Mouse (Mus musculus) kidney, adult 8-10 months (tissue): Measurements from ENCODE around the gene Hand2.

ENCODE experiments used
- DNase-seq, 2 experiments: peaks; one replicate each; pipeline ENCODE4 v3.0.0; 2022

The Hand2 gene

DNA sequence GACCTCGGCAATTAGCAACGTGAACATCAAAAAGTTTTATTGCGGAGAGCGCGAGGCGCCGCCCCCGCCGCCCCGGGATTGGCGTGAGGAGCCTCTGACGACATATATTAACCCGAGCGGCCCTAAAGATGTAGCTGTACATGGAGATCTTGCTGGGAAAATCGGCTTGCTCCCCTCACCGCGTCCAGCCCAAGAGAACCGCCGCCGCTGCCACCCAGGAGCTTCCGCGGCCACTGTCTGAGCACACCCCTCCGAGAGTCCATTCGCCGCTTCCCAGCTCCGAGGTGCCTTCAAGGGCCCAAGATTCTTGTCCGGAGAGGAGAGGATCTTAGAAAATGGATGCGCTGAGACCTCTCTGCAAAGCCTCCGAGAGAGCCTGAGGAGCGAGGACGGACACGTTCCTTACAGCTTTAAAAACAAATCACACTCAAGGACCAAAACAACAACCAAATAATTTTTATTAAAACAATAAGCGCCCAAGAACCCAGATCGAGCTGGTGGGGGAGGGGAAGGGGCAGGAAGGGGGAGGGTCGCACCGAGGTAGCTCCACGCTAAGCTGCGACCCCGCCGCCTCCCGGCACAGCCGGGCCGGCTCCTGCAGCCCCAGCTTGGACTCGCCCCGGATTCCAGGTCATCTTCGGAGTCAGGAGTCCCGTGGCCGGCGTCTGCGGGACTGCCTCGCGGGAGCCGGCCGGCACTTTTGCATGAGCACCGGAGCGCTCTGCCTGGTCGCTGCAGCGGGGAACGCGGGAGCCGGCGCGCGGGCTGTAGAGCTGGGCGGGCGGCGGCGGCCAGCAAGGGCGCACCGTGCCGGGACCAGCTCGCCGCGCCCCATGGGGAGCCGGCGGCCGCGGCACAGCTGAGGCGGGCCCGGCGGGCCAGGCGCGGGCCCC lies at the start of gene Hand2:
Gene Hand2 (plus strand): TSS at position 133 of the 893 bp plus-strand sequence.
- no peak for DNase-seq

DNA sequence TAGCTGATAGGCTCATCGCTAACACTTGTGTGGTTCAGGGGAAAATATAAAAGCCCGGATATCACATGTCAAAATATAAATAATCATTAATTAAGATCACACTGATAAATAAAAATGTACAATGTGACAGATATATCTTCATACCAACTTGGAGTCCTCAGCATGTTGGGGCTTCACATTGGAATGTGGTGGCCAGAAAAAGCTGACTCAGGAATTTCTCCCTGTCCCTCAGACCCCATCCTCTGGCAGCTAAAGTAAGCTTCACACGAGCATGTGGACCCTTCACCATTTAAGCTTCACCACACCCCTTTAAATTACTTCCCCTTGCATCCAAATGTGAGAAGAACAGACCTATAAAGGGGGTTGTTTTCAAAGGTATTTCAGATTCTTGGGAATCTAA lies 47.7 kb upstream of the Hand2 start:
- no peak for DNase-seq

DNA sequence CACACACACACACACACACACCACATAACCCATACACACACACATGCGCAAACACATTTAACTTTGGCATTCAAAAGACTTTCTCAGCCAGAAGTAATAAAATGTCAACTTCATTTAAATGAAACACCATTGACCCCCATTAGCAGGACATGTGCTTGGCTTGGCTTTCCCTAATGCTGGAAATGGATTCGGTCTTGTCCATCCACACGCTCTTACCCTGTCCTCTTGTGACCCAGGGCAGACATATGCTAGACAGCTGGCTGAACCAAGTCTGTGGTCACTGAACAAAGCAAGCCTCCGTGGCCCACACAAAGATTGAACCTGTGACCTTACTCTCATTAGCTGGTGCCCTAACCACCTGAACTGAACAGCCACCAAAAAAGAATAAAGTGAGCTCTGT lies 27.3 kb upstream of the Hand2 start:
- no peak for DNase-seq

DNA sequence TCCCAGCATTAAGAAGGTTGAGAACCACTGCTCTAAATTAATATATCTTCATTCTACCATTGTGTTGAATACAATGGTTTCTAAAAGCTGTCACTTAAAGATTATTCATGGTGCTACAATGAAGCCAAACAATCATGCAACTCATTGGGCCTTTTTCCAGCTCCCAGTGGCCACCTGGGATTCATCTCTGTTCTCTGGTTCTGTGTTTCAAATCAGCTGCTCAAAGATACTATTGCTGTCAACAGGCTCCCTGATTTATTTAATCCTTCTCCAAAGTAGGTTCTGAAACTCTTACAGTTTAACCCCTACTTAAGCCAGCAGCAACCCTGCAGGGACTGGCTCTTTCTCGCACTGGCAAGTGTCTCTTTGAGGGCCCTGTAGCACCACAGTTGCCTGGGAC lies 17.3 kb upstream of the Hand2 start:
- no peak for DNase-seq

DNA sequence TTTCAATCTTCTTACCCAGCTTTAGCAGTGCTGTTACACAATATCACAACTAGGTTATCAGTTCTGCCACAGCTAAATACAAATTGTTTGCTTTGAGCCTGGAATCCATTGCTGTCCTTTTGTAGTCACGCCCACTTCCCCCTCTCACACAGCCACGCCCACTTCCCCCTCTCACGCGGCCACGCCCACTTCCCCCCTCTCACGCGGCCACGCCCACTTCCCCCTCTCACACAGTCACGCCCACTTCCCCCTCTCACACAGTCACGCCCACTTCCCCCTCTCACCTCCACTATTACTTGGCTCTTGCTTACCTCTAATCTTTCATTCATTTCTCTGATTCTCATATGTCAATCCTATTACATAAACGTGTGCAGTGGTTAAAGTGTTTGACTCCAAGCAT lies 15.8 kb upstream of the Hand2 start:
- no peak for DNase-seq

DNA sequence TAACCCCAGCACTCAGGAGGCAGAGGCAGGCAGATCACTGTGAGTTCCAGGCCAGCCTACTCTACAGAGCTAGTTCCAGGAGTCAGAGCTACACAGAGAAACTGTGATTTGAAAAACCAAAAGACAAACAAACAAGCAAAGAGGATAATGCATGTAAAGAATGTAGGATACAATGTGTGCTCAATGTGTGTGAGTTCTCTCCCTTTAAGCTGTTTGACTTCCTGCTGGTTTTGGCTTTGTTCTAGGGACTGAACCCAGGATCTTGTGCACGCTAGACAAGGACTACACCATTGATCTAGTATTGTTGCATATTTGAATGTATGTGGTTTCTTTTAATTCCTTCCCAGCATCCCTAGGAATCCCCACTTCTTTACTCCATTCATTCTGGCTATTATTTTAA lies 14.3 kb upstream of the Hand2 start:
- no peak for DNase-seq

DNA sequence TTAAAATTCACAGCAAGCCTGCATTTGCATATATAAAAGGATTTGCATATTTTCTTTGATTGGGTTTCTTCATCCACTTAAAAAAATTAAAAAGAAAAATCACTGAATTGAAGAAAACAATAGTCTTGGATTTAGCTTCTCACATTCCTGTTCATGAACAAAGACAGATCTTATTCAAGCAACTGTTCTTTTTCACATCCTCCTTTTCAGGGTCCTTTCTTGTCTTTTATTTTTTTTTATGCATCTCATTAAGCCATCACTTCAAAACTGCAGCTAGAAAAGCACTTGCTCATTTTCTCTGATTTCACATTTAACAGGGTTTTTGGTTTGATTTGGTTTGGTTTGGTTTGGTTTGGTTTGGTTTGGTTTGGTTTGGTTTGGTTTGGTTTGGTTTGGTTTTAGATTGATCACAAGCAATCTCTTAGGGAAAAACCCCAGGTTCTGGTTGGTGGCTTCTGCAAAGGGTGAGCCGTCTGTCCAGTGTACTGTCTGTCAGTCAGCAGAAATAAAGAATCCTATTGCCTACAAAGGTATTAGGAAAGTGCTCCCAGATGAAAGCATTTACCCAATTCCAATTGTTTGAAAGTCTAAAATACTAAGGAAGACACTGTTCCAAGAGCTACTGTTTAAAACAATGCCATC lies 10.8 kb upstream of the Hand2 start:
- no peak for DNase-seq

DNA sequence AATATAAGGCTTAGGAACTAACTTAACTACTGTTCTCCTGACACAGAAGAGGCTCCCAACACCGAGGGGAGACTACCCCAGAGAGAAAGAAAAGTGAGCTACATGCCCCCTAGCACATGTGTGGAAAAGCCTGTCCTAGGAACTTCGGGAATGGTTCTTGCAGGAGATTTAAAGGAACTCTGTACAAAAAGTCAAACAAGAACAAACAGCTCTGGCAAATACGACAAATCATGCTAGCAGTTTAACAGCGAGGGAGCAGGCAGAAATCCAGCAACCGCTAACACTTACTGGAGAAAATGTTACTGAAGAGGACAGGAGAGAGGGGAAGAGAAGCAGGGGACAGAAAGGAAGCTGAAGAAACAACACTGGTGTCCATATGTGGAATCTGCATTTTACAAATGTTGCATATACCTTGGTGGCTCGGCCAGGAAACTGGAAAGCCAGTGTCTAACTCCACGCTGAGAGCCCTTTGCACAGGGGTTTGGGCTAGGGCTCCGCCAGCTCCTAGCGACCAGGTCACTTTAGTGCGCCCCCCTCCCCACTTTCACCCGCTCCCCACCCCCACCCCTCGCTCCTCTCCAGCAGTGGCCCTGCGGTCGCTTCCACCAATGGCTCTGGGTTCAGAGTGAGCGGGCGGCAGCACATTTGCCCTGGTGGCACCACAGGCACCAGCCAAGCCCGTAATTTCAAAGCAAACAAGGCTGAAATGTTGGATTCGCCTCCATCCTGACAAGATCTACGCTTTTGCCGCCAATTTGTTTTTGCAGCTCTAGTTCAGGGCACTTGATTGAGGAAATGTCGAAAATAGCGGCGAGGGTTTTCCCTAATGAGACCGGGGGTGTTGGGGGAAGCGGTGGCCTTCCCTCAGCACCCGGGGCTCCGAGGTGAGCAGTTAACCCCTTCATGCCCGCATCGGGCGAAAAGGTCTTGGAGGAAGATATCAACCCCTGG lies 8.5 kb upstream of the Hand2 start:
- DNase-seq = no peak

DNA sequence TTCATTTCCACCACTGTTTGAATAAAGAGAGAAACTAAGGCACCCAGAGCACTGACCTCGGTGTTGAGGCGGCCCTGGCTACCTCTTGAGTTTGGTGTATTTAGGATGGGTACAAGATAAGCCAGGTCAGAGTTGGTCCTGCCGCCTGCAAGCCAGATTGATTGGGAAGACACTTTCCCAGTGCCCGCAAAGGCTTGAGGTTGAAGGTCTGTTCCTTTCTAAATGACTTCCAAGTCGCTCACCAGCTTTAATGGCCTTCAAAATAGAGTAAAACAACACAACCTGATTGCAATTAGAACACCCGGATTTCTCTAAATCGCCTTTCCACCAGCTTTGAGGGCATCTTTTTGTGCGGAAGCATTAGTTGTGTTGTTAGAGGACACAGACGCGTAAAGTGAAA lies 7.2 kb upstream of the Hand2 start:
- no peak for DNase-seq

DNA sequence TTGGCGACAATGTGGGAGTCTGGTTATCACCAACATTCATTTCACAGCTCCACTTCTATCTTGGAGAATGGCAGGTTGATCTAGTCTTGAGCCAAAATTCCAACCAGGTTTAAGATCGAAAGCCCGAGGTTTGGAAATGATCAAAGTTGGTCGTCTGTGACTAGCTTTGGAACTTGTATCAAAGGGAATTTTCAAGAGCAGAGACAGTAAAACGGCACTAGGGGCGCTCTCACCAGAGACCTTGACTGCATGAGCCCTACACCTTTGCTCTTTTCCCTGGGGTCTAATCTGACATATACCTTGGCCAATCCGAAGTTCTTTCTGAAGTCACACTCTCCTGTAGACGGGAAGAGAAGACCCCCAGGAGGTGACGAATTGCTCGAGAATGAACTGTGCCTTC lies 6.6 kb upstream of the Hand2 start:
- DNase-seq = no peak

DNA sequence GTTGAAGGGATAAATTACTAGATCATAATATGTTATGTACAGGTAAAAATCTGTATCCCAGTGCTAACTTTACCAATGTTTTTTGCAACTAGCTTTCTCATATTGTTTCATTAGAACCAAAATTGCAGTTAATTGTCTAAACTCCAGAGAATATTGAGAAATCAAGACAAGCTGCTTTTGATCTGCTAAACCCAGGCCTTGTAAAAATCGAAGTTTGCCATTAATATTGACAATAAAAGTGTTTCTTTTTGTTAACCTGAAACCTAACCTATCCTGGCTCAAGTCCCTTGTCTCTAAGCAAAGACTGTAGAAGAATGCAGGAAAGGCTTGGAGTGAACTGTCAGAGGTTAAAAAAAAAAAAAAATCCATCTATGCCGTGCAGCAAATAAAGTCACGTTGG lies 5.3 kb upstream of the Hand2 start:
- DNase-seq = no peak

DNA sequence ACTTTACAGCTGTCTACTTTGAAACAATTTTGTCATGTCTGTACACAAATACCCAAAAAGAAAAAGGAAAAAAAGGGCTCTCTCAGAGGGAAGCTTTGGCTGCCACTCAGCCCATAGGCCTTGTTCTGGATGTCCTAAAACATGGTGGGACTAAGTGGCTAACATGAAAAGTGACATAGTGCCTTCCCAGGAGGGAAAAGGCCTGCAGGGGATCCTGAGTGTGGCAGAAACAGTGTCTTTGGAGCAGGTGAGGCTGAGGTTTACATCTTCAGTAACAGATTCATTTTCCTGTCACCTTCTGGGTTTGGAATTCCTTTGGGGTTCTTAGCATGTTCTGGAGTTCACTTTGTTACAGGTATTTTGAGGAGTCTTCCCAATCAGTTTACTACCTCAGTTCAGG lies 3.7 kb upstream of the Hand2 start:
- no peak for DNase-seq

DNA sequence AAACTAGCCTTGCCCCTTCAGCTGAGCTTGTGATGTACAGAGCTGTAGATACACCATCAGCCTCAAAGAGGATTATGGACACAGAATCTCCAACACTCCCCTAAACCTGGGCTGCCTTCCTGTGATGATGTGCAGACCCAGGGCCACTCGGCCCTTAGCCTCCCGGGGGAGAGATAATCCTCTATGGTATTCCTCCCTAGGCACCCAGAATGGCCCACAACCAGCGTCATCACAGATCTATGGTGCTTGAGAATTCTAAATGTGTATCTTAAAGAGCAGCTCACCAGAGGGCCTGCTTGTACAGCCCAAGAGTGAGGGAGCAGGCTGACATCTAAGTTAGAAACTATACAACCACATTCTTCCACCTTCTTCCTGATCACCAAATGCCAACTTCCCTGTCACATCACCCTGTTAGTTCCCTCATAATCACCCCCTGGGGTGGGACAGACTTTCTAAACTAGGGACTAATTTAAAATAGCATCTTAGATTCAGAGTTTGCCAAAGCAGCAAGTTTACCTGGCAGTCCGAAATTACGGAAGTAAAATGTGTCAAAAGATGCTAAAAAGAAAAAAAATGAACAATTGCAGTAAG lies 2.8 kb upstream of the Hand2 start:
- no peak for DNase-seq

DNA sequence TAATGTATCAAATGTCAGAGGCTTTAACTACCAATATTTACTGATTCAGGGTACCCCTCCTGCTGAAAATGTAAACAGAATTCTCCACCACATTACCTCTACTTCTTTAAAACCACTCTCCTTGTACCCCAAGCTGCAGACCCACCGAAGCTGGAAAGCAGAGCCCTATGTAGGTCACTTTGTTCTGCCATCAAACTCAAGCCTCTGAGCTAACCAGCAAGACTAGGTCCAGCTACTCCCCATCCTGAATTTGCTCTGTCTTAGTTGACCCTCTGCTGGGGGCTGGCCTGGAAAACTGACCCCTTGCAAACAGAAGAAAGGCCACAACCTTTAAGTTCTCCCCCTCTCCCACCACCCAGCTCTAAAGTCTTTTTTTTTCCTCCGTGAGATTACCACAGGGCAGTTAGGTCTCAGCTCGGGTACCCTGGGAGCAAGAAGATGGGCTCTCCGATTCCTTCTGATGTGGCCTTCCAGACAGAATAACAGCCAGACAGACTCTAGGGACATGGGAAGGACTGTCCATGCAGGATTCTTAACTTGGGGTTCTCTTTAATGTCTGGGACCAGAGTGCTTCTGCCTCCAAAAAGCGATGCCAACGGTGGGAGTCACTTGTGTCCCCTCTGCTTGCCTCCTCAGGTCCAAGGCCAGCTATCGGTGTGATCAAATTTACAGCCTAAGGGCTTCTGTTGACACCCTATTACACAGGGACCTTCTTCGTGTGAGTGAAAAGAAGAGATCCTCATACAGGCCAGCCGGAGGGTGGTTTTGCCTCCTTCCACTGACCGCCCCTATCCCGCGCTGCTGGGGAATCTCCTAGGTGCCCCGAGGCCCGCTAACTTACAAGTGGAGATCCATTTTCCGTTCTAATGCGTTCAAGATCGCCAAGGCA lies 1.4 kb upstream of the Hand2 start:
- no peak for DNase-seq

DNA sequence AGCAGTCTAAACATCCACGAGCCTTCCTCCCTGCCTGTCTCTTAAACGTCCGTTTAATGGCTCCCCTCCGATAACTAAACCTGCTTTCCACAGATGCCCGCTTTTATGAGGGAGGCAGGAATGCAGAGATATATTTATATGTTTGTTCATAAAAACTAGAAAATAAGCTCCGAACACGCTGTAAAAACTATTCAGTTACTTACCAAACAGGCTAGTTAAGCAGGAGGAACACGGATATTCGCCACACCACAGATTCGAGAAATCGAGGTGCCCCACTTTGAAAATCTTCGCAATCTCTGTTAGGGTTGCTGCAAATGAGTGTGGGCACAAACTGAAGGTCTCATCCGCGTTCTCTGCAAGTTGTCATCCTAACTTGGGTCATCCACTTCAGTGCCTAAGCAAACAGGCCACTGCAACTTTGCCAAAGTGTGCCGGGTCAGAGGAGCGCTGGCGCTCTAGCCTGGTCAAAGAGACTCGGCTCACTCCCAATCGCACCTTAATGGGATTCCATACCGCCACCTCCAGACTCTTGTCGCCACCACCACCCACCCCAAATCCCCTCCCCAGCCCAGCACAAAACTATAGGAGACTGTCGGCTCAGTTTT lies 700 bp upstream of the Hand2 start:
- no peak for DNase-seq

DNA sequence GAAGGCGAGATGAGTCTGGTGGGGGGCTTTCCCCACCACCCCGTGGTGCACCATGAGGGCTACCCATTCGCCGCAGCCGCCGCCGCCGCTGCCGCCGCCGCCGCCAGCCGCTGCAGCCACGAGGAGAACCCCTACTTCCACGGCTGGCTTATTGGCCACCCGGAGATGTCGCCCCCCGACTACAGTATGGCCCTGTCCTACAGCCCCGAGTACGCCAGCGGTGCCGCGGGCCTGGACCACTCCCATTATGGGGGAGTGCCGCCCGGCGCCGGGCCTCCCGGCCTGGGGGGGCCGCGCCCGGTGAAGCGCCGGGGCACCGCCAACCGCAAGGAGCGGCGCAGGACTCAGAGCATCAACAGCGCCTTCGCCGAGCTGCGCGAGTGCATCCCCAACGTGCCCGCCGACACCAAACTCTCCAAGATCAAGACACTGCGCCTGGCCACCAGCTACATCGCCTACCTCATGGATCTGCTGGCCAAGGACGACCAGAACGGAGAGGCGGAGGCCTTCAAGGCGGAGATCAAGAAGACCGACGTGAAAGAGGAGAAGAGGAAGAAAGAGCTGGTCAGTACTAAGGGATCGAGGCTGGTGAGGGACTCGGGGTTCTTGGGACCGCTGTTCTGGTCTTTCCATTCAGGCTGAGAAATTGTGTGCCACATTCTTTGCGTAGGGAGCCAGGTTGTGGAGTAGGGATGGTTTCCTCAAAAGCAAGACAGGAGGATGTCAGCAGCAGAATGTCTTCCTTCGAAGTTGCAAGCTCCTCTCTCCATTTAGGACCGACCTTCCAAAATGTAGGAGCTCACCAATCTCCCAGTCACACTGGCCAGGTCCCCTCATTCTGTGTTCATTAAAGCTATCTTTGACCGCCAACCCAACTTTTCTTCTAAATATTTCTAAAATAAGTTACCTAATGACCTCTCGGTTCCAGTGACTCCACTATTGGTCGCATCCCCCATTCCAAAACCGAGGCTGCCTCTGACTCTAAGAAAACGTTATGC lies 1.4 kb downstream of the Hand2 start:
- no peak for DNase-seq

DNA sequence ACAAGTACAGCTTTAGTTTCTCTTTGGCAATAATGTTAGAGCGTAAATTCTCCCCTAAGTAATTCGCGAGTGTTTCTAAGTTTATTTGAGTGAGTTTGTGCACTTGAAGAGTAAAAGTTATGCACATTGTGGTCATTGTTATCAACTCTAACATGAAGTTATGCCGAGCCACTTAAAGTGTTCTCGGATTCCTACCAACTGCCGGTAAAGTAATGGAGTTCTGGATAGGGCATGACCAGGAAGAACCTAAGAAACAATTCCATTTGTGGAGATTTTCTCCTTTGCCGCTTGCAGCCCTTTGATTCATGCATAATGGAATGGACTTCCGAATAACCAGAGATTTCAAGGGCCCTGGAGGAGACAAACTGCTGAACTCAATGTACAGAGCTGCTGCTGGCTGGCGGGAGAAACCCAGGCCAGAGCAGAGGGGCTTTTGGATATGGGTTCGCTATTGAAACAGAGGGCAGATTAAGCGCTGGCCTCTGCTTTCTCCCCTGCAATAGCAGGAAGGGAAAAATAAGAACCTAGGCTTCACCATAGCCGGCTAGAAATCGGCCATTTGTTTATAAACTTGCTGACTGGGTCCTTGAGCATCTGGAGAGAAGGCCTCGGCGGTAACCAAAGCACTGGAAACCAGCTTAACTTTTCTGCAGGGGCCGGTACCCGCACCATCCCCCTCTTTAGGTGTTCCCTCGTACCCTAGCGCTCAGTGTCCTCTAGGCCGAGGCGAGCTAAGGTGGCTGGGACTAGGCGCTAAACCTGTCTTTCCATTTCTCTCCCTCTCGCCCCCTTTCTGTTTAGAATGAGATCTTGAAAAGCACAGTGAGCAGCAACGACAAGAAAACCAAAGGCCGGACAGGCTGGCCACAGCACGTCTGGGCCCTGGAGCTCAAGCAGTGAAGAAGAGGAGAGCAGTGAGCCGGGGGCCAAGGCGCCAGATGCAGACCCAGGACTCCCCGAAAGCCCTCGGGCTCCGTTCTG lies 2.5 kb downstream of the Hand2 start:
- no peak for DNase-seq

DNA sequence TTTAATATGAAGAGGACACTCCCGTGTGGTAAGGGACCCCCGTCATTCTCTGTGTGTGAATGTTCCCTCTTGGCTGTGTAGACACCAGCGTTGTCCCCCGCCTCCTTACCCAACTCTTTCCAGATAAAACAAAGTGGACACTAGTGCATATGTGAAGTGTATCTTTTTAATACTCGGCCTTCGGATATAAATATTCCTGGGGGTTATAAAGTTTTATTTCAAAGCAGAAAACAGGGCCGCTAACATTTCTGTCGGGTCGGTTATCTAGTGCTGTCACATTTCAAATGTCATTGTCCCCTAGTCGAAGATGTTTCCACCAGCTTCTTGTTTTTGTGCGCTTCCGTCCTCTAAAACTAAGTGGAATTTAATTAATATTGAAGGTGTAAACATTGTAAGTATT lies 3.3 kb downstream of the Hand2 start:
- no peak for DNase-seq

DNA sequence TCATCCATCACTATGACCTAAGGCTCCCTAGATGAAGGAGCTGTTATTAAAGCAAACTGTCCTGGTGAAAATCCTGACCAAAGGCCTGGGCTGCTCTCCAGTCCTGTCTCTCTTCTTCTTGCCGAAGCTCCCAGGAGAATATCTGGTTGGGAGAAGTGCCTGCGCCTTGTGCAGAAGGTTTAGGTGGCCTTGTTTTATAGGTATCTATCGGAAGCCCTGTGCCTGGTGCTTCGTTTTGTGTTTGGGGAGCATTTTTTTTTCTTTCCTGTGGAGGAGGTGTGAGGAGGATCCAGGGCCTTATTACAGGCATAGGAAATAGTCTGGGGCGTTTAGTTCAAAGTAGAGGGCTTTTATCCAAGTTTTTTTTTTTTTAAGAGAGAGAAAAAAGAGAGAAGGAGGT lies 3.9 kb downstream of the Hand2 start:
- no peak for DNase-seq
